Mouse (Mus musculus) CH12.LX (cell line): Measurements from ENCODE around the gene Ugt1a10. TPM values are rescaled to one million over a fixed set of nuclear protein-coding genes. Genes with fewer than 3 reads are reported as not detected.

Experiments
- DNase-seq: peaks from one replicate; pipeline ENCODE4 v3.0.0-alpha.2; 2013; ENCODE audit errors: extremely low read depth
- H3K27ac ChIP-seq: 2 replicates; pipeline ENCODE4 v1.5.1; 2012; ENCODE audit warnings: low read depth, mild to moderate bottlenecking, control low read depth, moderate library complexity; ENCODE audit not compliant: insufficient read depth
- H3K27me3 ChIP-seq: replicated peaks from 2 replicates; pipeline ENCODE3; 2012; ENCODE audit warnings: inconsistent platforms
- H3K36me3 ChIP-seq, 2 experiments: replicated peaks in 1 of 2; 2 replicates each; pipeline versions ENCODE3 to v1.6.1; 2012; ENCODE audit warnings: inconsistent platforms in 1 of 2, low read length in 1 of 2, mild to moderate bottlenecking in 1 of 2, mixed read lengths in 1 of 2, moderate library complexity in 1 of 2; ENCODE audit not compliant: control insufficient read depth in 1 of 2, insufficient read depth in 1 of 2
- H3K4me1 ChIP-seq, 2 experiments: 2 replicates each; pipeline ENCODE4 v1.6.1; 2012; ENCODE audit warnings: inconsistent platforms in 1 of 2, moderate library complexity in 1 of 2; ENCODE audit not compliant: insufficient read depth in 2 of 2, control insufficient read depth in 1 of 2
- H3K4me2 ChIP-seq: 2 replicates; pipeline ENCODE4 v1.6.1; 2012; ENCODE audit warnings: low read depth, mild to moderate bottlenecking, control low read depth; ENCODE audit not compliant: poor library complexity, insufficient read depth, severe bottlenecking
- H3K4me3 ChIP-seq, 3 experiments: fragments of 150-350 bp in 1 of 3; sonication (generic) in 1 of 3; replicated peaks in 1 of 3; 2 replicates each; pipeline versions ENCODE3 to v1.5.1; 2011 to 2012; ENCODE audit warnings: low read depth in 2 of 3, low read length in 2 of 3, mild to moderate bottlenecking in 2 of 3, moderate library complexity in 2 of 3, control low read depth in 1 of 3, improper control_type of control experiment in 1 of 3, inconsistent platforms in 1 of 3, mixed read lengths in 1 of 3; ENCODE audit not compliant: poor library complexity in 1 of 3
- H3K79me2 ChIP-seq: replicated peaks from 2 replicates; pipeline ENCODE4 v1.6.1; 2012; ENCODE audit warnings: mild to moderate bottlenecking, moderate library complexity; ENCODE audit not compliant: control insufficient read depth, poor library complexity, insufficient read depth, severe bottlenecking; ENCODE audit errors: extremely low read depth
- H3K9ac ChIP-seq: 2 replicates; pipeline ENCODE4 v1.6.1; 2012; ENCODE audit warnings: low read depth, mild to moderate bottlenecking, control low read depth, moderate library complexity; ENCODE audit not compliant: insufficient read depth
- H3K9me3 ChIP-seq: replicated peaks from 2 replicates; pipeline ENCODE3; 2012; ENCODE audit warnings: low read length, inconsistent platforms, mixed read lengths
- CHD2 ChIP-seq: IDR thresholded peaks from 2 replicates; pipeline ENCODE4 v1.6.1; 2011; ENCODE audit warnings: low read length, improper control_type of control experiment
- ELF1 ChIP-seq: IDR thresholded peaks from 2 replicates; pipeline ENCODE4 v1.6.1; 2014; ENCODE audit warnings: low read depth, mild to moderate bottlenecking, inconsistent platforms, low read length, improper control_type of control experiment
- ETS1 ChIP-seq: conservative IDR thresholded peaks from 2 replicates; pipeline ENCODE4 v1.6.1; 2012; ENCODE audit warnings: low read depth, mild to moderate bottlenecking, inconsistent platforms, low read length, improper control_type of control experiment, moderate library complexity
- HCFC1 ChIP-seq: IDR thresholded peaks from 2 replicates; pipeline ENCODE4 v1.6.1; 2012; ENCODE audit warnings: low read depth, mild to moderate bottlenecking, inconsistent platforms, low read length, improper control_type of control experiment
- JUND ChIP-seq: conservative IDR thresholded peaks from 2 replicates; pipeline ENCODE4 v1.6.1; 2011; ENCODE audit warnings: low read depth, low read length, improper control_type of control experiment
- MAX ChIP-seq: IDR thresholded peaks from 2 replicates; pipeline ENCODE4 v1.6.1; 2011; ENCODE audit warnings: low read length, improper control_type of control experiment
- MXI1 ChIP-seq: IDR thresholded peaks from 2 replicates; pipeline ENCODE4 v1.6.1; 2011; ENCODE audit warnings: mild to moderate bottlenecking, low read depth, low read length, improper control_type of control experiment
- NELFE ChIP-seq: IDR thresholded peaks from 2 replicates; pipeline ENCODE4 v1.6.1; 2011; ENCODE audit warnings: low read depth, low read length, improper control_type of control experiment
- PAX5 ChIP-seq: IDR thresholded peaks from 2 replicates; pipeline ENCODE4 v1.6.1; 2012; ENCODE audit warnings: low read length, inconsistent platforms, mixed read lengths
- POLR2A ChIP-seq: IDR thresholded peaks from 2 replicates; pipeline ENCODE4 v1.6.1; 2011; ENCODE audit warnings: low read depth, mild to moderate bottlenecking, improper control_type of control experiment, low read length
- POLR2AphosphoS2 ChIP-seq: IDR thresholded peaks from 2 replicates; pipeline ENCODE4 v1.6.1; 2011; ENCODE audit warnings: low read depth, low read length, improper control_type of control experiment
- SMC3 ChIP-seq: IDR thresholded peaks from 2 replicates; pipeline ENCODE4 v1.6.1; 2011; ENCODE audit warnings: low read depth, low read length, improper control_type of control experiment
- TBP ChIP-seq: conservative IDR thresholded peaks from 2 replicates; pipeline ENCODE4 v1.6.1; 2011; ENCODE audit warnings: low read depth, low read length, improper control_type of control experiment
- UBTF ChIP-seq: IDR thresholded peaks from 2 replicates; pipeline ENCODE4 v1.6.1; 2012; ENCODE audit warnings: low read depth, mild to moderate bottlenecking, inconsistent platforms, low read length, improper control_type of control experiment, moderate library complexity
- USF2 ChIP-seq: conservative IDR thresholded peaks from 2 replicates; pipeline ENCODE4 v1.6.1; 2011; ENCODE audit warnings: low read depth, low read length, improper control_type of control experiment
- ZMIZ1 ChIP-seq: IDR thresholded peaks from 2 replicates; pipeline ENCODE4 v1.6.1; 2012; ENCODE audit warnings: low read depth, mild to moderate bottlenecking, inconsistent platforms, low read length, improper control_type of control experiment
- ZNF384 ChIP-seq: IDR thresholded peaks from 2 replicates; pipeline ENCODE4 v1.6.1; 2012; ENCODE audit warnings: low read depth, low read length, improper control_type of control experiment, inconsistent platforms
- dilution Hi-C: fragments of 300-500 bp; cut with MboI; formaldehyde crosslinking; loops from 2 replicates; pipeline ENCODE4 v1.14.3; 2020; ENCODE audit warnings: low sequenced_read_pairs; ENCODE audit not compliant: extremely low pct_unique_long_range_greater_than_20kb, extremely low pct_ligation_motif_present
- in situ Hi-C: fragments of 300-500 bp; cut with MboI; formaldehyde crosslinking; loops from 3 replicates; pipeline ENCODE4 v1.14.3; 2019; ENCODE audit warnings: low sequenced_read_pairs, low pct_ligation_motif_present, low pct_unique_long_range_greater_than_20kb, mixed read lengths
- polyA plus RNA-seq: library from polyadenylated mRNA; unstranded; fragments of >175 nt; gene quantifications from 2 replicates; pipeline ENCODE4 v1.2.1, GENCODE M21; 2012; ENCODE audit warnings: low read depth; ENCODE audit not compliant: insufficient read length
- total RNA-seq, 2 experiments: library from RNA; depleted of rRNA; stranded (reverse); fragments of 300-350 nt in 1 of 2; fragments of >200 nt in 1 of 2; gene quantifications; 2 replicates each; pipeline ENCODE4 v1.2.3; 2012 to 2014

The Ugt1a10 gene
- total and polyA plus RNA-seq, 3 experiments = not detected

DNA sequence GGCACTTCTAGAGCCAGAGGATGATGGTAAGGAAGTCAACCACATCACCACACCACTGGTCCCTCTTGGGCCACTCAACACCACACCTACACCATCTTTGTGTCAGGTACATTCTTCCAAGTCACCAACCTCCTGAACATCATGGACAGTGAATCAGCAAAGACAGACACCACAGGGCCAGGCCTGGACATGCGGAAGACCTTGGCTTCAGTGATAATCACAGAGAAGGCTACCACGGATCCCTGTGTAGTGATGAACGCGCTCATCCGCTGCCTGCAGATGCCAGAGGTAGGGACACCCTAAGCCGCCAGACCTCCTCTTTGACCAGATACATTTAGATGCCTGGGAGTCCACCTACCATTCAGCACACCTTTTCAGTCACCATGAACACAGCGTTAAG is 172.9 kb downstream of the Ugt1a10 start:
- no peak for TF ChIP-seq MXI1
- no peak for TF ChIP-seq UBTF
- no peak for TF ChIP-seq MAX
- no peak for TF ChIP-seq USF2
- TF ChIP-seq POLR2AphosphoS2 = no peak
- TF ChIP-seq HCFC1 = no peak
- no peak for TF ChIP-seq ZNF384
- TF ChIP-seq POLR2A = no peak
- 0 out of 4 replicates have a peak, but pooled peaks cover 0 to 3% of the 10 kb centered on the region in 2 experiments for H3K4me1 ChIP-seq
- in situ Hi-C loops = no loop called here
- H3K4me2 ChIP-seq = no peak overlapping the region
- dilution Hi-C loops = no loop called here
- H3K36me3 ChIP-seq = no peaks in the 10 kb centered on the region
- no peak overlapping the region for H3K27ac ChIP-seq
- no peaks in the 10 kb centered on the region for H3K27me3 ChIP-seq
- H3K9me3 ChIP-seq = peaks cover 71% of the 10 kb centered on the region
- DNase-seq = no peak
- H3K4me3 ChIP-seq = no peak overlapping the region
- no peak overlapping the region for H3K9ac ChIP-seq
- no peaks in the 10 kb centered on the region for H3K79me2 ChIP-seq

DNA sequence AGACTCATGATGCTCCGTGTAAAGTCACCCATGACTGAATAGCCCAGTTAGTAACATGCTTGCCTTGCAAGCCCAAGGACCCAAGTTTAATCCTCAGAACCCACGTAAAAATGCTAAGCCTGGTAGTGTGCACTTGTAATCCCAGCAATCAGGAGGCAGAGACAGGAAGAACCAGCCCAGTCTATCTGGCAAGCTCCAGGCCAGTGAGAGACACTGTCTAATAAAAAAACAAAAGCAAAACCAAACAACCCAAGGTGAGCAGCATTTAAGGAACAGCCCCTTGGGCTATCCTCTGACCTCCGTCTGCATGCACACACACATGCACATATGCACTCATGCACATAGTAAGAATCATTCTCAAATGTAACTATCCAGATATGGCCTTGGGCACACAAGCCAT is 174.4 kb downstream of the Ugt1a10 start:
- no peak for DNase-seq
- H3K27ac ChIP-seq = no peak overlapping the region
- peaks cover 68% of the 10 kb centered on the region for H3K9me3 ChIP-seq
- H3K4me2 ChIP-seq = no peak overlapping the region
- H3K79me2 ChIP-seq = no peaks in the 10 kb centered on the region
- H3K36me3 ChIP-seq = no peaks in the 10 kb centered on the region
- TF ChIP-seq ZMIZ1 (no peak), JUND (no peak), NELFE (no peak), PAX5 (no peak), SMC3 (no peak), ETS1 (no peak), TBP (no peak), CHD2 (no peak), ZNF384 (no peak), ELF1 (no peak)
- 0 out of 4 replicates have a peak, but pooled peaks cover 0 to 3% of the 10 kb centered on the region in 2 experiments for H3K4me1 ChIP-seq
- dilution Hi-C loops = no loop called here
- H3K9ac ChIP-seq = no peak overlapping the region
- H3K27me3 ChIP-seq = no peaks in the 10 kb centered on the region
- in situ Hi-C loops = no loop called here
- no peak overlapping the region for H3K4me3 ChIP-seq
